Mouse (Mus musculus) cortical plate, adult 2 months (tissue): ENCODE data around the gene Hmgn1. TPM values are rescaled to one million over a fixed set of nuclear protein-coding genes. Genes with fewer than 3 reads are reported as not detected.
"Not testable (repeated sequence)": the region's sequence is repeated elsewhere in the genome, so short reads cannot be mapped to it uniquely, and the experiment has no call there.

Experiments
- H3K27ac ChIP-seq: fragments of 200-500 bp; 2 replicates; pipeline ENCODE4 v1.5.1; 2012; ENCODE audit warnings: low read length, control low read depth, inconsistent platforms; ENCODE audit not compliant: insufficient read depth
- H3K4me1 ChIP-seq: fragments of 200-500 bp; 2 replicates; pipeline ENCODE4 v1.6.1; 2011; ENCODE audit warnings: low read length; ENCODE audit not compliant: control insufficient read depth, insufficient read depth
- H3K4me3 ChIP-seq: fragments of 200-500 bp; 2 replicates; pipeline ENCODE4 v1.5.1; 2011; ENCODE audit warnings: mild to moderate bottlenecking, low read length, control low read depth; ENCODE audit not compliant: insufficient read depth
- CTCF ChIP-seq: fragments of 200-500 bp; IDR thresholded peaks from 2 replicates; pipeline ENCODE4 v1.5.1; 2011; ENCODE audit warnings: mild to moderate bottlenecking, control low read depth, low read length; ENCODE audit not compliant: insufficient read depth; ENCODE audit errors: extremely low read depth
- POLR2A ChIP-seq: fragments of 200-500 bp; IDR thresholded peaks from 2 replicates; pipeline ENCODE4 v1.6.1; 2011; ENCODE audit warnings: mild to moderate bottlenecking, low read length, control low read depth; ENCODE audit not compliant: insufficient read depth; ENCODE audit errors: extremely low read depth
- polyA plus RNA-seq: library from polyadenylated mRNA; depleted of rRNA; stranded (reverse); fragments of >200 nt; gene quantifications from 2 replicates; pipeline ENCODE4 v1.2.3, GENCODE M21; 2012

The Hmgn1 gene
- polyA plus RNA-seq, 1 experiment: 70.3 TPM

DNA sequence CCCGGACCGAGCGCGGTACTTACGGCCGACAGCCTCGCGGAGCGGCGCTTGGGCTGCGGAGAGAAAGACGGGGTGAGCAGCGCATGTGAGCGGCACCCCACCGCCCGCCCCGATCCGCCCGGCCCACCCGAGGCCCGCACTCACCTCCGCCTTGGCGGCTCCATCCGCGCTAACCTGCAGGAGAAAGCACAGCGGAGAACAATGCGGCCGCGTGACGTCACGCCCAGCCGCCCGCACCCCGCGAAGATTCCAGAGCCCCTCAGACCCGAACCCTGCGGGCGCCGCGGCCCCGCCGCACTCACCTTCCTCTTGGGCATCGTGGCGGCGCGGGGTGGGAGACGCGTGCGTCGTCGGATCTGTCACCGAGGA, 257 bp downstream of the Hmgn1 start:
- Histone ChIP-seq H3K4me3 (peak overlapping the region; percentile 76), H3K4me1 (peaks cover 3% of the 10 kb centered on the region), H3K27ac (peak overlapping the region; percentile 99)
- TF ChIP-seq CTCF (no peak), POLR2A (no peak)

GRCm38 (mm10) chr16:96126684-96127171, 801 bp downstream of the Hmgn1 start:
- Histone ChIP-seq H3K4me3 (peak overlapping the region; percentile 76), H3K4me1 (peaks cover 3% of the 10 kb centered on the region), H3K27ac (no peak overlapping the region)
- TF ChIP-seq POLR2A: no peak
- no peak for TF ChIP-seq CTCF

DNA sequence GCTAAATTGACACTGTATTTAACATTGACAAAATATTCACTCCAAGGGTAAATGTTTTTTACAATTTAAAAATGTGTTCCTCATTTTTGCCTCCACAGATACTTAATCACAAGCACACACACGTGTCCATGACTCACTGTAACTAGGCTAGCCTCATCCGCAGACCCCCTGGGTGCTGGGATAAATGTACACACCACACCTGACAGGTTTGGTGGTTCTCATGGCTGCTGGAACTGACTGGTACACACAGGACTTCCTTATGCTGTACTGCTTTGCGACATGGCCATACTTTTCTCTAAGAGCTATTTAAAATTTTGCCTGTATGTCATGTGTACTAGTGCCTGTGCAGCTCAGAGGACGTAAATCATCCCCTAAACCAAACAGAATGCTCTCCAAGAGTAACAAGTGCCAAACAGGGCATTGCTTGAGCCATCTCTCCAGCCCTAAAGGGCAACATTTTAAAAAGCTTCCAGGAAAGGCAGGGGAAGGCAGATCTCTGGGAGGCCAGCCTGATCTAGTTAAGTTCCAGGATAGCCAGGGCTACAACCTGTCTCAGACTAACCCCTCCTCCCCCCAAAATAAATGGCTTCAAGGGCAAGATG, 7.4 kb downstream of the Hmgn1 start:
- Histone ChIP-seq H3K4me1 (no peaks in the 10 kb centered on the region), H3K27ac (no peak overlapping the region), H3K4me3 (no peak overlapping the region)
- TF ChIP-seq CTCF (no peak), POLR2A (no peak)

DNA sequence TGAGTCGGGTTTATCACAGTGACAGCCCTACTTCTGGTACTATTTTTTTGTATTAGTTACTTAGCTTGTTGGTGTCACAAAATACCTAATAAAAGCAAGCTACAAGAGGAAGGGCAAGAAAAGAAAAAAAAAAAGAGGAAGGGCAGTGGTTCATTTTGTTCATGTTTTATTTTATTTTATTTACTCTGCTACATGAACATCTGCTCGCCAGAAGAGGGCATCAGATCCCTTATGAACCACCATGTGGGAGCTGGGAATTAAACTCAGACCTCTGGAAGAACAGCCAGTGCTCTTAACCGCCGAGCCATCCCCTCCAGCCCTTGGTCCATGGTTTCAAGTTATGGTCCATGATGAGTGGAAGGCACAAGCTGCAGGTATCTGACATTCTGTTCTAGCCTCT, 12.8 kb downstream of the Hmgn1 start:
- no peaks in the 10 kb centered on the region for H3K4me1 ChIP-seq
- H3K27ac ChIP-seq: no peak overlapping the region
- no peak overlapping the region for H3K4me3 ChIP-seq
- no peak for TF ChIP-seq CTCF
- TF ChIP-seq POLR2A: no peak

DNA sequence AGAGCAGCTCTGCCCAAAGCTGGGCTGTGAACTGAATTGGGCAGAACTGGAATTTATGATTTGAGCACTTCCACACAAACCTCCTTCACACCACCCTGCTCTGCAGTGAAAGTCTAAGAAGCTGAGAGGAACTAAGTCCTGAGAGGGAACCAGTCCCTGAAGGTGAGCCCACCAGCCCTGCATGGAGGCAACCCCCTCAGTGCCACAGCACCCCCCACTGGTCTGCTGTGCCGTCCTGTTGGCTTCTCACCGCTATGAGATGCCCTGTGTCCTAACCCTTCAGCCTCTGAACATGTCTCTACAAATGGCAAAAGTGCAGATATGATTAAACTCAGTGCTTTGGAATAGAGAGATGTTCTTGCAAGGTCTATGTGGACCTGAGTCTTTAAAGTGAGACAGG, 14.8 kb downstream of the Hmgn1 start:
- H3K27ac ChIP-seq: no peak overlapping the region
- no peak overlapping the region for H3K4me3 ChIP-seq
- H3K4me1 ChIP-seq: no peaks in the 10 kb centered on the region
- TF ChIP-seq CTCF (no peak), POLR2A (no peak)

DNA sequence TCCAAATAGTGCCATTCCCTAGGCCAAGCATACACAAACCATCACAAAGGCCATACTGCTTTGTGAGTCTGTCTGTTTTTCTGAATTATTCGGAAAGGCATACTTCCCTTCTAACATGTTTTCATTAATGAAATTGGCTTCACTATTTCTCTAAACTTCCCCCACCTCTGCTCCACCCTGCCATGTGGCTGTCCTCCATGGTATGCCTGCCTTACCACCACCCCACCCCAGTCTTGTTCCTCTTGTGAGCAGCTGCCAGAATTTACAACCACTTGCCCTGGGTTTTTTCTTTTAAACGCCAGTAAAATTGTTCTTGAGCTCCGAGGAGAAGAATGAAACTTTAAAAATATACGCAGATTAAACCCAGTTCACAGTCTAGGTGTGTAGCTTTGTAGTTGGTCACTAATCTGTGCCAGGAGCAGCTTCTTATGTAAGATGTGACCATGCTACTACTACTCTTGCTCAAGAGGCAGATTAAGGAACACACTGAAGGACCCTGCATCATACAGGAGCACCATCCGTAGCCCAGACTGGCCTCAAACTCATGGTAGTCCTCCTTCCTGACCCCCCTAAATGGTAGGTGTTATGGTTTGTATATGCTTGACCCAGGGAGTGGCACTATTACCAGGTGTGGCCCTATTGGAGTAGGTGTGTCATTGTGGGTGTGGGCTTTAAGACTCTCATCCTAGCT, 16.7 kb downstream of the Hmgn1 start:
- H3K27ac ChIP-seq: no peak overlapping the region
- H3K4me3 ChIP-seq: no peak overlapping the region
- no peak for TF ChIP-seq CTCF
- no peak for TF ChIP-seq POLR2A
- no peaks in the 10 kb centered on the region for H3K4me1 ChIP-seq

GRCm38 (mm10) chr16:96109673-96110072, 17.9 kb downstream of the Hmgn1 start:
- no peak overlapping the region for H3K27ac ChIP-seq
- no peak for TF ChIP-seq POLR2A
- TF ChIP-seq CTCF: no peak
- H3K4me1 ChIP-seq: no peaks in the 10 kb centered on the region
- H3K4me3 ChIP-seq: no peak overlapping the region

- Histone ChIP-seq H3K4me3 (no peak overlapping the region), H3K27ac (no peak overlapping the region), H3K4me1 (no peaks in the 10 kb centered on the region)
- TF ChIP-seq CTCF: peak; percentile 38; the same call in 1 of the 2 replicates
- no peak for TF ChIP-seq POLR2A
These were observed 24.5 kb downstream of the Hmgn1 start for GRCm38 (mm10) chr16:96103036-96103435.

- H3K4me1 ChIP-seq, H3K27ac ChIP-seq, H3K4me3 ChIP-seq: not testable (repeated sequence)
These were observed 29.7 kb downstream of the Hmgn1 start for GRCm38 (mm10) chr16:96097811-96098210.

DNA sequence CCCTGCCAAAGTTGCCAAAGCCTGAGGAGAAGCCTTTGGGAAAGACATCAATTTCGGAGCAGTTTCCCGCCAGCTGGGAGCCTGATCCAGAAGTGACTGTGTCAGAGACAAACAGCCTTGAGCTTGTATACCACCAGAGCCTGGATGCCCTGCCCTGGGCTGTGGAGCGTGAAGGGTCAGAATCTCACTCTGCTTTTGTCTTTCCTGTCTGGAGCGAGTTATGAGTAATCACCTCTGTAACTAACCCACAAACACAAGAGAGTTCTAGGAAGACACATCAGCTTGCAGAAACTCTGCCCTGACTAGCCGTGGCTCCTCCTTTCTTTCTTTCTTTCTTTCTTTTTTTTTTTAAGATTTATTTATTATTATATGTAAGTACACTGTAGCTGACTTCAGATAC, 31.6 kb downstream of the Hmgn1 start:
- Histone ChIP-seq H3K4me1 (no peaks in the 10 kb centered on the region), H3K4me3 (no peak overlapping the region), H3K27ac (no peak overlapping the region)
- TF ChIP-seq POLR2A (no peak), CTCF (no peak)
